Mouse (Mus musculus) ES-Bruce4 (cell line): ENCODE measurements around the gene Klhl9. TPM values are rescaled to one million over a fixed set of nuclear protein-coding genes. Genes with fewer than 3 reads are reported as not detected.
"Not testable (repeated sequence)": the region's sequence is repeated elsewhere in the genome, so short reads cannot be mapped to it uniquely, and the experiment has no call there.

ENCODE experiments used
- H3K27ac ChIP-seq: 2 replicates; pipeline ENCODE4 v1.5.1; 2012; ENCODE audit warnings: low read length, inconsistent platforms; ENCODE audit not compliant: insufficient read depth
- H3K27me3 ChIP-seq: 2 replicates; pipeline ENCODE4 v1.6.1; 2012; ENCODE audit warnings: mild to moderate bottlenecking, low read length, inconsistent platforms; ENCODE audit not compliant: control insufficient read depth, poor library complexity, insufficient read depth, severe bottlenecking
- H3K36me3 ChIP-seq: 2 replicates; pipeline ENCODE4 v1.6.1; 2012; ENCODE audit warnings: inconsistent platforms, mild to moderate bottlenecking, low read length, moderate library complexity; ENCODE audit not compliant: control insufficient read depth, poor library complexity, insufficient read depth, severe bottlenecking
- H3K4me1 ChIP-seq: one replicate; pipeline ENCODE4 v1.8.1; 2011; ENCODE audit warnings: low read length; ENCODE audit not compliant: control insufficient read depth, insufficient read depth
- H3K4me3 ChIP-seq: 2 replicates; pipeline ENCODE4 v1.5.1; 2011; ENCODE audit warnings: low read depth, mild to moderate bottlenecking, low read length
- H3K9ac ChIP-seq: 2 replicates; pipeline ENCODE4 v1.6.1; 2012; ENCODE audit warnings: low read depth, mild to moderate bottlenecking, inconsistent platforms; ENCODE audit not compliant: poor library complexity, severe bottlenecking
- H3K9me3 ChIP-seq: replicated peaks from 2 replicates; pipeline ENCODE4 v1.6.1; 2012; ENCODE audit warnings: mild to moderate bottlenecking, low read length, inconsistent platforms; ENCODE audit not compliant: control insufficient read depth, poor library complexity, insufficient read depth, severe bottlenecking
- CTCF ChIP-seq: IDR thresholded peaks from one replicate; pipeline ENCODE4 v1.8.1; 2011; ENCODE audit warnings: low read depth, low read length
- EP300 ChIP-seq: IDR thresholded peaks from 2 replicates; pipeline ENCODE4 v1.6.1; 2011; ENCODE audit warnings: low read depth, low read length; ENCODE audit not compliant: insufficient read depth
- POLR2A ChIP-seq: IDR thresholded peaks from one replicate; pipeline ENCODE4 v1.8.1; 2011; ENCODE audit warnings: low read length; ENCODE audit not compliant: insufficient read depth
- polyA plus RNA-seq: library from polyadenylated mRNA; stranded (reverse); fragments of >200 nt; gene quantifications from 2 replicates; pipeline ENCODE4 v1.2.4, GENCODE M21; 2011; ENCODE audit warnings: low read depth; ENCODE audit not compliant: missing spikeins, insufficient read depth, insufficient read length

Gene Klhl9
- polyA plus RNA-seq: 79.5 and 83.1 TPM in 2 replicates

DNA sequence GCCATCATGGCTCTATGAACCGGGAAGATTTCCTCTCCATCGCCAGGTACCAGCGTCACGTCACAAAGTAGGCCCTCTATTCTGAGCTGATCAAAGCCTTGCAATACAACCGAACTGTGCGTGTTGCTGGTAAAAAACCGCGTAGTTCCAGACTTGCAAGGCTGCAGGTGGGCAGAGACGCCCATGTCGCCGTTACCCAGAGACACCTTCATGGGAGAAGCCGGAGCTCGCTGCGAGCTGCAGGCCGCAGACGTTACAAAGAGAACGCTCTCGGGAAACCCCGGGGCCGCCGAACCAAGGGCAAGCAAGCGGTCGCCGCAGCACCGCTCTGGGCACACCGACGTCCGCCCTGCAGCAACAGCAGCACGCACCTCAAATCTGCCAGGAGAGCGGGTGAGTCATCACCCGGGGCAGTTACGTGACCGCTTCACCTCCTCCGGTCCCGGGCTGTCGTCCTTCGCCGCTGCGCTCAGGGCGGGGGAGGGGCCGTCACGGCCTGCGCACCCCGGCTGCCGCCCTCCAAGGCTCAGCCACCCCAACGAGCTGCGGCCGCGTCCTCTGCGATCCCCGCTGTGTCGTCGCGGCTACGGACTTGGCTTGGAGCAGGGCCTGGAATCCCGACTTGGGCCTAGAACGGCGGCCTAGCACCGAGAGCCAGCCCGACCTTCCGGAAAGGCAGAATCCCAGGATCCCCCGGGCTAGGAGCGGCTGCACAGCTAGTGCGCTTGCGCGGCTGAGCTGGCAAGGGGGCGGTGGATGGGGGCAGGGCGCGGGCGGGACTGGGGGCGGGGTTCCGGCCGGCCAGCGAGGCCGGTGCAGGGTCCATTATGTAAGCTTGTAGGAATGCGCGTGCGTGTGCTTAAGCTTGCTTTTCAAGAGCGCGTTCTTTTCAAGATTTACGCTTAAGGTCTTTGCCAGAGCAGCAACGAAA lies at the start of gene Klhl9, which contains the start of gene Gm26566:
Gene Klhl9, minus strand, starts transcription at position 675 of the 931 bp plus-strand sequence.
Gene Gm26566, plus strand, starts transcription at position 15 of the 931 bp plus-strand sequence.
- Histone ChIP-seq H3K27ac (peak within 1 kb of the TSS; percentile 17), H3K36me3 (peaks cover 21% of the 10 kb centered on the region), H3K4me1 (peaks cover 2% of the 10 kb centered on the region), H3K4me3 (peak within 1 kb of the TSS; percentile 69), H3K27me3 (no peaks in the 10 kb centered on the region), H3K9ac (peak within 1 kb of the TSS; percentile 58), H3K9me3 (peaks cover 8% of the 10 kb centered on the region; the same call in 1 of the 2 replicates)
- TF ChIP-seq POLR2A (peak; percentile 16), CTCF (no peak), EP300 (0 out of 2 replicates have a peak, but pooled peaks have one; percentile 15)

DNA sequence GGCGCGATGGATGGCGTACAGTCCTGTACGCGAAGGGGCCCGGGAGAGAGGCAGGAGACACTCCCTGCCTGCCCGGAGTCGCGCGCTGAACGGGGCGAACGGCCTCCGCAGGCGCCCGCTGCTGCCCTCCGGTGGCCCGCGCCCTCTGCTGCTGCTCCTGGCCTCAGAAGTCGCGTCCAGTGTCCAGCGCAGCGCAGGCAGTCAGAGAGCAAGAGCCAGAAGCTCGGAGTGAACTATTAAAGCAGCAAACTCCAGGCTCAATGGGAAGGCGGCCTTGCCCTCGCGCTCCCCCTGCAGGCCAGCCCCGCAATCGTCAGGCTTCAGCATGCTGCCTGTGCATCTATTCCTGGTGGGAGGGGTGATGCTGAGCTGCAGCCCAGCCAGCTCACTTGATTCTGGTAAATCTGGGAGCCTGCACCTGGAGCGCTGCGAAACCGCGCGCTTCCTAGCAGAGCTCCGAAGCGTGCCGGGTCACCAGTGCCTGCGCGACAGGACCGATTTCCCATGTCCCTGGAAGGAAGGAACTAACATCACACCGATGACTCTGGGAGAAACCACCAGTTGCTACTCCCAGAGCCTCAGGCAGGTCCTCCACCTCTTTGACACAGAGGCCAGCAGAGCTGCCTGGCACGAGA lies 41.2 kb upstream of the Klhl9 start:
- H3K36me3 ChIP-seq, H3K4me1 ChIP-seq, H3K9me3 ChIP-seq, H3K27me3 ChIP-seq, H3K27ac ChIP-seq: not testable (repeated sequence)
- peak; percentile 2 for TF ChIP-seq CTCF
- peak overlapping the region; percentile 39 for H3K4me3 ChIP-seq
- peak overlapping the region; percentile 68; the same call in 1 of the 2 replicates for H3K9ac ChIP-seq

DNA sequence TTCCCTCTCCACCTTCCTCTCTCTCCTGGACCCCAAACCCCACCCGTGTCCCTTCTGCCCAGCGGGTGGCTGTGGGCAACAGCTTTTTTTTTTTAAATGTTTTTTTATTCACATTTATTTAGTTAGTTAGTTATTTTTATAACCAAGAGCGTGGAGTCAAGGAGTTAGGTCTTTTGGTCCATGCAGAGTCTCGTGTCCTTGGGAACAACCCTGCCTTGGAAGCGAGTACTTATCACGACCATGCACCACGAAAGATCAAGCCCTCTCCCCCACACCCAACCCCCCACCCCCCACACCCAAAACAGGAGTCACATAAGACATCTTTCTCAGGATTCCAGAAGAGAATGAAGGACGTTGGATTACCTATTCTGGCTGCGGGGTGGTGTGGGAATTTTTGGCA lies 40.1 kb upstream of the Klhl9 start:
- H3K27me3 ChIP-seq, H3K4me1 ChIP-seq, H3K9ac ChIP-seq, H3K9me3 ChIP-seq, H3K27ac ChIP-seq, H3K36me3 ChIP-seq, H3K4me3 ChIP-seq: not testable (repeated sequence)

DNA sequence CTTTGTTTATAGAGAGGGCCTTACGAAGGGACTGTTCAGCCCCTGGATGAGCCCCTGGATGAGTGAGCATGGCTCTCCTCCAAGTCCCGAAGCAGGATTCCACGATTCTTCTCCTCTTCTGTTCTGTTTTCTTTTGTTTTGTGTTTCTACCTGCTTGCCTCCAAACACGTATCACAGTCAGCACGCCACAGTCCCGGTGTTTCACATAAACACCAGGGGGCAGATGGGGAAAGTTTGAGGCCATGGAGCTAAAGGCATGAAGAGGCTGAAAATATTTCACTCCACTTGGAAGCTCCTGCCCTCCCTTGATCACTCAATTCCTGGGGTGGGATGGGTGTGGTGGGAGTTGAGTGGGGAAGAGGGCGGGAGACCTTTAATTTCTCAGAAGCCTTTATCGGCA lies 39.5 kb upstream of the Klhl9 start:
- not testable (repeated sequence) for H3K4me1 ChIP-seq, H3K9me3 ChIP-seq, H3K36me3 ChIP-seq, H3K27ac ChIP-seq, H3K4me3 ChIP-seq, H3K9ac ChIP-seq, H3K27me3 ChIP-seq

DNA sequence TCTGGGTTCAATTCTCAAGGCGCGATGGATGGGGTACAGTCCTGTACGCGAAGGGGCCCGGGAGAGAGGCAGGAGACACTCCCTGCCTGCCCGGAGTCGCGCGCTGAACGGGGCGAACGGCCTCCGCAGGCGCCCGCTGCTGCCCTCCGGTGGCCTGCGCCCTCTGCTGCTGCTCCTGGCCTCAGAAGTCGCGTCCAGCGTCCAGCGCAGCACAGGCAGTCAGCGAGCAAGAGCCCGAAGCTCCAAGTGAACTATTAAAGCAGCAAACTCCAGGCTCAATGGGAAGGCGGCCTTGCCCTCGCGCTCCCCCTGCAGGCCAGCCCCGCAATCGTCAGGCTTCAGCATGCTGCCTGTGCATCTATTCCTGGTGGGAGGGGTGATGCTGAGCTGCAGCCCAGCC lies 38.2 kb upstream of the Klhl9 start:
- TF ChIP-seq CTCF: peak; percentile 12
- H3K36me3 ChIP-seq, H3K27me3 ChIP-seq, H3K27ac ChIP-seq, H3K9ac ChIP-seq, H3K4me1 ChIP-seq, H3K9me3 ChIP-seq: not testable (repeated sequence)
- peak overlapping the region; percentile 28 for H3K4me3 ChIP-seq

DNA sequence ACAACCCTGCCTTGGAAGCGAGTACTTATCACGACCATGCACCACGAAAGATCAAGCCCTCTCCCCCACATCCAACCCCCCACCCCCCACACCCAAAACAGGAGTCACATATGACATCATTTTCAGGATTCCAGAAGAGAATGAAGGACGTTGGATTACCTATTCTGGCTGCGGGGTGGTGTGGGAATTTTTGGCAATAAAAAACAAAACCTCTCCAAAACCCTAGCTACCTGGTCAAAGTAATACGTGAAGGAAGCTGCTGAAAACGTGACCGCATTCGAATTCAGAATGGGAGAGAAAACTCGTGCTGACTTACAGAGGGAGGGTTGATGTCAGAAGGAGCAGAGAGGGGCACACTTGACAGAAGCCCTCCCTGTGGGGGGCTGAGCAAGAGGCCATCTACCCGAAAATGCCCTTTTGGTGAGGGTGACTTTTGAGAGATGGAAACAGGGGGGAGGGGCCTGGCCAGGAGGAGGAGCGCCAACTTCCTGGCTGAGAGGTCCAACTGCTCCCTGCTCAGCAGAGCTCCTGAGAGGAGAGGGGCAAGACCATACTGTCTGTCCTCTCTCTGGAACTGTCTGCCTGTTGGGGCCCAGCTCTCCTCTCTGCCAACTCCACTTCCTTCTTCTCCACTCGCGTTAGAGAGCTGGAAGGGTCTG lies 37.5 kb upstream of the Klhl9 start, which contains the start of gene Gm13283:
Gene Gm13283, plus strand, starts transcription at position 510 of the 659 bp plus-strand sequence.
- H3K27me3 ChIP-seq, H3K27ac ChIP-seq, H3K9ac ChIP-seq, H3K9me3 ChIP-seq, H3K4me1 ChIP-seq, H3K36me3 ChIP-seq: not testable (repeated sequence)
- H3K4me3 ChIP-seq: peak within 1 kb of the TSS; percentile 28

DNA sequence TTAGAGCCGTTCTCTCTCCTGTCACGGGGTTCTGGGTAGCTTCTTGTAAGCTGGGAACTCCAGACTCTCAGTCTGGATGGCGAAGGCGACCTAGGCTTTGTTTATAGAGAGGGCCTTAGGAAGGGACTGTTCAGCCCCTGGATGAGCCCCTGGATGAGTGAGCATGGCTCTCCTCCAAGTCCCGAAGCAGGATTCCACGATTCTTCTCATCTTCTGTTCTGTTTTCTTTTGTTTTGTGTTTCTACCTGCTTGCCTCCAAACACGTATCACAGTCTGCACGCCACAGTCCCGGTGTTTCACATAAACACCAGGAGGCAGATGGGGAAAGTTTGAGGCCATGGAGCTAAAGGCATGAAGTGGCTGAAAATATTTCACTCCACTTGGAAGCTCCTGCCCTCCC lies 36.5 kb upstream of the Klhl9 start:
- H3K27me3 ChIP-seq, H3K36me3 ChIP-seq, H3K4me1 ChIP-seq, H3K4me3 ChIP-seq, H3K9me3 ChIP-seq, H3K9ac ChIP-seq, H3K27ac ChIP-seq: not testable (repeated sequence)
